Mouse (Mus musculus) fibroblast of lung, adult 2 months (primary cell): ENCODE data around the gene Rrm2.
"Not testable (repeated sequence)": the region's sequence is repeated elsewhere in the genome, so short reads cannot be mapped to it uniquely, and the experiment has no call there.

ENCODE experiments used
- DNase-seq: peaks from one replicate; pipeline ENCODE4 v3.0.0-alpha.2; 2011; ENCODE audit warnings: low read depth

Gene Rrm2

DNA sequence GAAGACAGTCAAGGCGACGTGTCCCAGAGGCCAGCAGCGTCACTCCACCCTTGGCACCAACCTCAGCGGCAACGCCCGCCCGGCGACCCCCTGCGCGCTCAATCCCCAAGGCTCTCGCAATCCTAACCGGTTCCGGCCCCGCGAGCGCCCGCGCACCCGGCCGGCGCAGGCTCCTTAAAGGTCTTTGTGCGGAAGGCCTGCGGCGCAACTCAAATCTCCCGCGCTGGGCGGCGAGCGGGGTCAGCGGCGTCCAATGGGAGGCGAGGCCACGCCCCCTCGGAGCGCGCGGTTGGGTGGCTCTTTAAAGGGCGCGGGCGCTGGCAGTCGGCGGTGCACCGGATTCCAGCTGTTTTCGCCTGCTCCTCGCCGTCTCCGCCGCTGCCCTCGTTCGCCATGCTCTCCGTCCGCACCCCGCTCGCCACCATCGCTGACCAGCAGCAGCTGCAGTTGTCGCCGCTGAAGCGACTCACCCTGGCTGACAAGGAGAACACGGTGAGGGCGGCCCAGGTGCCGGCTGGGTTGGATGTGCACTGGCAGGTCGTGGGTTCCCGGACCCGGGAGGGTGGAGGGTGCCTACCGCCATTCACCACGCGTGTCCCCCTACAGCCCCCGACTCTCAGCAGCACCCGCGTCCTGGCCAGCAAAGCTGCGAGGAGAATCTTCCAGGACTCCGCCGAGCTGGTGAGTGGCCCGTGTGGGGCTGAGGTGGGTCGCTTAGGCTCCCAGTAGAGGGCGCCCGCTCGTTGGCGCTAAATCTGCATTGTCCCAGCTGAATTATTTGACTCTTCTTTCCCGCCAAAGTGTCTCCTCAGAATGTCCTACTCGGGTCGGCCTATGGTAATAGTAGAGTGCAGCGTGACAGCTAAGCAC is at the start of gene Rrm2:
Gene Rrm2 (plus strand): TSS at position 288 of the 870 bp plus-strand sequence.
- no peak for DNase-seq

DNA sequence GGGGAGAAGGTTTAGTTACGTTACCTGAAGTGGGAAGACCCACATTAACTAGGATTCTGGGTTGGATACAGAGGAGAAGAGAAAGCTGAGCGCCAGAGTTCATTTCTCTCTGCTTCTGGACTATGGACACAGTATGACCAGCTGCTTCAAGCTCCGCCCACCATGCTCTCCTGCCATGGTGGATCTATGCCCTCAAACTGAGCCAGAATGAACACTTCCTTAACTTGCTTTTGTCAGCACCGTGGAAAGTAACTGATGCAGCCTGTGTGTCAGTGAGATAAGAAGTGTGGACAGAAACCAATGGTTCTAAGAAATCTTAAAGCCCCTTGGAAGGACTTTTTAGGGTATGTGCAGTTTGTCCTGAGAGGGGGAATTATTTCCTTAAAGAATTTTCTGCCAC is 49.0 kb upstream of the Rrm2 start:
- DNase-seq, result no peak

DNA sequence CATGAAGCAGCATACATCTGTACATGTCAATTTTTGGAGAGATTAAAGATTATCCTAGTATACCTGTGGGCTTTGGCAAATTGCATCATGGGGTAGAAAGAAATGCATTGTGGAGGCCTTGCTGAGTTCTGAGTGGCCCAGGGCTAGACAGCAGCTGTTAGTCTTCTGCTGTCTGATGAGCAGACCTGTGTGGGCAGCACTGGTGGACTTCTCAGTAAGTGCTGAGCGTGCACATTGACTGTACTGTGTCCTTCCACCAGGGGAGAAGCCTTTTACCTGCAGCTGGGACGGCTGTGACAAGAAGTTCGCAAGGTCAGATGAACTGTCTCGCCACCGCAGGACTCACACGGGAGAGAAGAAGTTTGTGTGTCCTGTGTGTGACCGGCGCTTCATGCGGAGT is 48.1 kb upstream of the Rrm2 start:
- no peak for DNase-seq

DNA sequence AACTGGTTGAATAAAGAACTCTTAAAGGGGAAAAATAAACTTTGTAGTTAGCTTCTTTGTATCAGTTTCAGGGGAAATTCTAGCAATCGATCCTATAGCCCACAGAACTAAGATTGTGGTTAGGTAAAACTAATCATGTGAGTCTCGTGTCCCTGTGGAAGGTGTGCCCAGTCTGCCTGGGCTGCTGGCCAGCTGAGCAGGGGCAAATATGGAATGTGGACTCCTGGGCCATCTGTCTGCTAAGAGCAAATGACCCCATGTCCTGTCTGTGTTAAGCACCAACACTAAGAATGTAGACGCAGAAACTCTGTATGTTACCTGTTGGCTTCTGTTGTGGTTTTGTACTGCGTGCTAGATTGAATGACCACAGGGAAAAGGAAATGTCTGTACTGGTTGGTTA is 46.9 kb upstream of the Rrm2 start:
- no peak for DNase-seq

DNA sequence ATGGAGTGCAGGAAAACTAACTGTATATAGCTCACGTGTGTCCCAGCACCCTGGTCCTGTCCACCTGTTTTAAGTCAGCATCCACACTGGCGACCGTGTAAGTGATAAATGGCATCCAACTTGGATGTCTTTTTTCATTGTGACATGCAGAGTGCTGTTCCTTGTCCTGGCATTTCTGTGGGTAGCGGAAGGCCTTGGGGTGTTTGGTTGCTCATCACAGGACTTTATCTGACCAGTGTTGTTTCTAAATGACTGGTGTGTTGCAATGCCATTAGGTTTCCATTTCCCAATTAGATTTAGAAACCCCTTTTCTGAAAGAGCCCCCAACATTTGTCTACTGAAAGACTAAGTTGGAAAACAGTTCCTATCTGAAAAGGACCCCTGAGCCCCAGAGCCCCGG is 45.9 kb upstream of the Rrm2 start:
- no peak for DNase-seq

DNA sequence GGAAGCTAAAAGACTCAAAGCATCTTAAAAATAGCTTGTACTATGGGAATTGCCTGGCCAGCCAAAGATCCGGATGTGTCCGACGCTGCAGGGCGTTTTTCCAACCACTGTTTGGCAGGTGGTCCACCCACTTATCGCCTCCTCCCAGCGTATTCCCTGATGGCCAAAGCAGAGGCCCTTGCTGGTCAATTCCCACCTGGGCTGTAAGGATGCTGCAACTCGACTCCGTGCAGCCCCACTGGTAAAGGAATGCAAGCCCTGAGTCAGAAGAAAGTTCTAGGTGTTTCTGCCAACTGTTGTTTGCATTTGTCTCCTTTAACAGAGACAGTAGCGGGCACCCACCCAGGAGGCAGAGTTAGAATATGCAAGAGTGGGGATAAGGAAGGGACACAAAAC is 27.9 kb upstream of the Rrm2 start:
- DNase-seq, result peak; percentile 60

DNA sequence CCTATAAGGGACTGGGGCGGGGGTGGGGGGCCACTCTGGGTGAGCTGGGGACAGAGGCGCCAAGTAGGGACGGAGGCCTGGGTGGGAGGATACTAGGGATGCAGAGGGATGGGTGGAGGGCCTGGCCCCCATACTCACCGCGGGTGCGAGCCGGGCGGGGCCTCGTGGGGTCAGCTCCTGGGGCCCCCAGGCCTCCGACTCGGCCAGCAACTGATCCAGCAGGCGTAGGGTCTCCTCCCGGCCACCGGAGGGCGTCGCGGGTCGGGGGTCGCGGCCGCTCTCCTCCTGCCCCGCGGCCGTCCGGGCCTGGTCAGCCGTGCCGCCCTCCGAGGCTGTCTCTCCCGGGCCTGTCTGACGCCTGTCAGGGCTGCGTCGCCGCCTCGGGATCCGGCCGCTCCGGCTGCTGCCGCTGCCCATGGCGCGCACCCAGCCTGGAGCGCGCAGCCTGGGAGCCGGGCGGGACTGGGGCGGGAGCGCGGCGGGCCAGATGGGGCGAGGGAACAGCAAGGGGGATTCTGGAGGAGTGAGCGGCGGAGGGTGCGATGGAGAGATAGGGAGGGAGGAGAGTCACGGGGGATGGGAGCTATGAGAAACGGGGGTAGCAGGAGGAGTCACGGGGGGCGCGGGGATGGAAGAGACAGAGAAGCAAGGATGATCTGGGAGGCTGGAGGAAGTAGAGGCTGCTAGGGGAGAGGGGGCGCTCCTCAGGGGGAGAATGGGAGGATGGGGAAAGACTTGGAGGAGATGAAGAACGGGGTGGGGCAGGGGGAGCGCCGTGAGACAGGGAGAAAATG is 27.4 kb upstream of the Rrm2 start:
- DNase-seq, result no peak

DNA sequence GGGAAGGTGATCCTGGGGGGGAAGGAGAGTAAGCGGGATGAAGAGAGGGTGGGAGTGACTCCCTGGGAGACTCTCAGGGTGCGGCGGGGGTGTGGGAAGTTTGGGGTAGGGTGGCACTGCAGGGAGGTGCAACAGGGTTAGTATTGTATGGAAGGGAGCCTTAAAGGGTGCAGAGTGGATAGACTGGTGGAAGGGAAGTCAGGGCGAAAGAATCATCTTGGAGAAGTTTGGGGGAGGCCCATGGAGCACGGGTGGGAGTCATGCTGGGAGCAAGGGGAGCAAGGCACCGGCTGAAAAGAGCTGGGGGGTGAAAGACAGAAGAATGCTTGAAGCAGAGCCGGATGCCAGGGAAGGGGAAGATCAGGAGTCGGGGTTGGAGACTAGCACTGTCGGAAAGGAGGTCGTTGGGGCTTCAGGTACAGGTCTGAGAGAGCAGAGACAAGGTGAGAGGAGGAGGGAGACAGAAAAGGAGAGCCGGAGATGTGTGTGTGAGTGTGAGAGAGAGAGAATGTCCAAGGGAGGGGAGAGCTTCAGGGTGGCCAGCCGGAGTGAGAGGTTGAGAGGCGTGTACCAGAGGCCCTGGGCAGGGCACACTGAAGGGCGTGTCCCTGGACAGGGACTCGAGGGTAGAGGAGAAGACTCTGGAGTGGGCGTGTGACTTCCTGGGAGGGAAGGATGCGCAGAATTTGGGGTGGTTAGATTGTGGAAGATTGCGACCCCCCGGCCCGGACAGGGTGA is 26.6 kb upstream of the Rrm2 start, which contains the start of gene Cys1:
Gene Cys1 (minus strand): TSS at position 528 of the 738 bp plus-strand sequence.
- no peak for DNase-seq

DNA sequence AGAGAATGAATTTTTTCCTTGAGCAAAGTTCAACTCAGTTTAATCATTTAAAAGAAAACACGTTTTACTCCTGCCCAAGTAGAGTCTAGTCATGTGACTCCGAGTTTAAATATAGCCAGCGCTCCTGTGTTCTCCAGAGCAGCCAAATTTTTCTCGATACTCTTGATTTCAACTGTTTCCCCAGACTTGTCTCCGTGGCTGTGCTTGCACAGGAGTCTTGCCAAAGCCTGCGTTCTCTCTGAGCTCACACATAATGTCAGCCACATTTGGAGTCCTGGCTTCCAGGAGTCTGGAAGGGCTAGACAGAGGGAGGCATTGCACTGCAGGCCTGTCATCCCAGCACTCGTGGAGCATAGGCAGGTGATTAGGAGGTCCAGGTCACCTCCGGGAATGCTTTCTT is 25.5 kb upstream of the Rrm2 start:
- peak; percentile 95 for DNase-seq

DNA sequence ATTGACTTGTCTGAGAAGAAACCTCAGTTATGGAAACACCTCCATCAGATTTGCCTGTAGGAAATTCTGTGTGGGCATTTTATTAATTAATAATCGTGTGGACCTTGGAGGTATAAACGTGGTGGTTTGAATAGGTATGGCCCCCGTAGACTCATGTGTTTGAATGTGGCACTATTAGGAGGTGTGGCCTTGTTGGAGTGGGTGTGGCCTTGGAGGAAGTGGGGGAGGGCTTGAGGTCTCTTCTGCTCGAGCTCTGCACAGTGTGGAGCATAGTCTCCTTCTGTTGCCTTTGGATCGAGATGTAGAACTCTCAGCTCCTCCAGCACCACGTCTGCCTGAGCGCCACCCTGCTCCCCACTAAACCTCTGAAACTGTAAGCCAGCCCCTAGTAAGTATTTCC is 24.6 kb upstream of the Rrm2 start:
- DNase-seq, result no peak

DNA sequence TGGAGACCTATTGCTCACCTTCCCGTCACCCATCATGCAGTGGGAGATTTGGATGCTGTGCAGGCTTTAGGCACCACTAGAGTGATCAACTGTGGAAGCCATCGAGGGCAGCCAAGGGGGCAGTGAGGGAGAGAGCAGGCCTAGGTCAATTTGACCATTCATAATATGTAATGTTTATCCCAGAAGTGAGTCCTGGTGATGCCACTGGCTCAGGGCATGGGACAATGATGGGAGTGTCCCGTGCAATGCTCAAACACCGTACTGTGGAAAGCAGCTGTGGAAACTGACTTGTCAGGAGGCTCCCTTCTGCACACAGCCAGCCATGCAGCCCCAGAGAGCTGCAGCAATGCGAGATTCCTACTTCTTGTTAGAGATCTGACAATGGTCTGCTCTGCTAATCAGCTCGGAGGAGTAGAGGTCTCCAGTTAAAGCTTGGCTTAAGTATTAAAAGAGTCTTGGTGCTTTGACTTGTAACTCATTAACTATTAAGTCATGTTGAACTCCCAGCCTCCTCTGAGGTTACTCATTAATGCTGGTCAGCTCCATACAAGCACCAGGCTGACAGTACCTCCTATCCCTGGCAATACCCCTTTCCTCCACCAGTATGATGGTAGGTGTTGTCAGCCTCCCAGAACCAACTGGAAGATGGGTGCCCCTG is 21.9 kb upstream of the Rrm2 start:
- DNase-seq, result no peak

DNA sequence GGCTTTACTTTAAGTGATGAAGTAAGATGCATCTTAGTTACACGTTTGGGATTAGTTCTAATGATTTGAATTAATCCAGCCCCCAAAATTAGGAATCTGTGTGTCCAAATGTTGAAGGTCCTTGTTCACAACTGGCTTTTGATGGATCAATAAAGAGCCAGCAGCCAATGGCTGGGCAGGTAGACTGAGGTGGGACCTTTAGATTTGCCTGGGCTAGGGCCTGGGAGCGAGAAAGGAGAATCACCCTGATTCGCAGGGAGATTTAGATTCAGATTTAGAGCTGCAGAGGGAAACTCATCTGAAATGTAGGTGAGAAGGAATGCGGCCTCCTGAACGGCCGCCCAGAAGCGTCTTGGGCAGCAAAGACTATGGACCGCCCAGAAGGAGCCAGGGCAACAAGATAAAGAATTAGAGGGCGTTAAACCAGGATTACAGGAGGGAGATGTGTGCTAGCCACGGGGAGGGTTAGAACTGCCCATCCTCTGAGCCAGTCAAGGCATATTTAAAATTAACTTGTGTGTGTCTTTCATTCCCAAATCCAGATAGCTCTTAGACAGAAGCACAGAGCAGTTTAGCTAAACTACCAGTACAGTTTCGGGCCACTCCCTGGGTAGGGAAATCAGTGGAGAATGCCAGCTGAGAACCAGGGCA is 21.2 kb upstream of the Rrm2 start:
- DNase-seq, result no peak

DNA sequence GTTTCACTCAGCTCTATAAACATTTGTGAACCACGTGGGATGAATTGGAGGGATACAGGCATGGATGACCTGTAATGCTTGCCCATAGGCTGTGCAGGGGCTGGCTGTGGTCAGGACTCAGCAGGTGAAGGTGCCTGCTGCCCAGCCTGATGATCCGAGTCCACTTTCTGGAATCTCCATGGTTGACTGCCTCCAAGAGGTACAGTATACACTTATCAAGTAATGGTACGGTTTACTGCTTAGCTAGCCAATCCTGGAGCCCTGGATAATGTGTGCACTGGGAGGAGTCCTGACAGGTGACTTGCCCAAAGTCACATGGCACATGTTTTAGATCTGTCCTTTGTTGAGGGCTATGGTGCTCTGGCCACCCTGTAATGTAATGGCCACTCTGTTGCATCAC is 17.7 kb upstream of the Rrm2 start:
- no peak for DNase-seq

DNA sequence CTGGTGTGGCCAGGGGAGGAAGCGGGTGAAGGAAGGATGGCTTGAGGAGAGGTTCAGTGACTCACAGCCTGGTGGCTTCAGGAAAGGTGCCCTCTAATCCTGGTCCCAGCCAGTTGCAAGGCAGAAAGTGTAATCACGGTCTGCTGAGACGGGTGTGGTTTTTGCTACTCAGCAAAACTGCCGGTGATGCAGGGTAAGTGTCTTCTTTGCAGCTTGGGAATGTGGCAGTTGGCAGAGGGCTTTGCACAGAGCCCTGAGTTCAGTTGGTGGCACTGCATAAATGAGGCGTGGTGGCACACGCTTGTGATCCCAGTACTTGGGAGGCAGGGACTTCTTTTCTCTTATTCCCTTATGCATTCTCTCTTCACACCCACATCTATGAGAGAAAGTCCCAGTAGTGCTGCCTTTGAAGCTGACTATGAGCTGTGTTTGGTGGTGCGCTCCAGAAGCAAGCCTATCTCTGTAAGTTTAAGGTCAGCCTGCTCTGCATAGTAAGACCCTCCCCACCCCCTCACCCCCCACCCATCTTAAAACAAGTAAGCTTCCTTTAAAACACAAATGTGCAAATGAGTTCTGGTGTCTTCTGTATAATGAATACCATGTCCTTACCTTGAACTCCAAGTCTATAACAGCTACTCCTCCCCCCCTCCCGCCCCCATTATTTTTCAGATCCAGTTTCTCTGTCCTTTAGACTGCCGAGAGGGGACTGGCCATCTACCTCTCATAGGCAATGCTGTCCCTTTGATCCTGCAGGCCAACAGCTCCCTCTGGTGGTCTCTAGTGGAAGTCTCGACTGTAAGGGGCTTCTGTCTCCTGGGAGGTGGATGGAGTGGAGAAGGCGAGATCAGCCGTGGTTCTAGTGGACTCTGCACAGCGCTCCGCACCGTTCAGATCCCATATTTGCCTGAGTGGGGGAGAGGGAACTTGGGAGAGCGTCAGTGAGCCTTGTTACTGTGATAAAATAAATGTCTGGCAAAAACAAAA is 11.2 kb upstream of the Rrm2 start:
- DNase-seq, result no peak

DNA sequence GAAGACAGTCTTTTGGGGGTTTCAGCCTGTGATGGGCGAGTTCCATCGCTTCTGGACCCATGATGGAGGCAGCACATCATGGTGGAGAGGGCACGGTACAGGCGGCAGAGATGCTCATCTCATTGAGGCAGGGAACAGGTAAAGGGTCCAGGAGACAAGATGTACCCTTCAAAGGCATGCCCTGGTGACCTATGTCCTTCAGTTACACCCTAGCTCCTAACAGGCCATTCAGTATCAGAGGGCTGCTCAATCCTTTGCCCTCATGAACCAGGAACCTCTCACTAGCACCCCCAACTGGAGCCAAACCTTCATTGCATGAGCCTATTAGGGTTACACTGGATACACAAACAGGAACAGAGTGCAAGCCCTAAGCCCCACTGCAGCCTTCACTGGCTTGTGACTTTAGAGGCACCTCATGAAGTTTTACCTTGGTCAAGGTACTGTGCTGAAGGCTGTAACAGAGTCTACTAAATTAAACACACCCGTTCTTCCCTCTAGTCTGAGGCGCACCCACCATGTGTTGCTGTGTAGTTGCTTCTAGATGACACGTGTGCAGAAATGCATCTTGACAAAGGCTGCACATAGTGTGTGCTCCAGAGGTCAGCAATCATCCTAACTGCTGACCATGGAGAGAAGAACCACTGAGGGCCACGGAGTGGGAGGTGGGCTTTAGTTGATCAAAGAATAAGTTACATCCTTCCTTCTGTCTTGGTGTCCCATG is 10.4 kb upstream of the Rrm2 start:
- no peak for DNase-seq

DNA sequence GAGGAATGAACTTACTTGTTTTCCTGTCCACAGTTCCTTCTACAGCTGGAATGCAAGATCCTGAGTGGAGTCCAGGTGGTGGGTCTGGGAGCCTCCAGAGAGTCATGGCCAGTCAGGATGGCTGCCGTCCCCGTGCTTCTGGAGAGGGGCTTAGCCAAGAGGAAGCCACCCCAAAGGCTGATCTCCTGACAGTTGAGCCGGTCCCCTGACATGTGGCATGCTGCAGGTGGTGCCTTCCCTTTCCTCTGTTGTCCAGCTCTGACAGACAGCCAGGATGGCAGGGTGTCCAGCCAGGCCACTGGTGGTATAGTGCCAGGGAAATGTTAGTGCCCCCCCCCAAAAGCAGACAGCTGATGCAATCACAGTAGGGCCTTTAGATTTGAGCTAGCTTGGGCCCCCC is 9.5 kb upstream of the Rrm2 start:
- DNase-seq, result no peak

DNA sequence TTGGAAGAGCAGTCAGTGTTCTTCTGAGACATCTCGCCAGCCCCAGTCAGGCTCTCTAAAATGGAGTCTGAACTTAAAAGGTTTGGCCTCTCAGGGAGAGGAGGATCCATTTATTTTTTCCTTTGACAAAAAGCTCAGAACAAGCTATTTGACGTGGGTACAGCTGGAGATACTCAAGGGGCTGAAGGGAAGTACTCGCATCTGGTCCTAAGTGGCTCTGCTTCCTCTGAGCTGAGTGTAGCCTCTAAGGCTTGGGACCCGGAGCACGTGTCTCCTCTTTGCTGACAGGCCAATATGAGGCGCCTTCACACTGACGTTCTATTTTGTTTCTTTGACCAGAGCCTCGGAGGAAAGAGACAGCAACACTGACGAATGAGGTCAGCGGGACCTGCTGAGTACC is 8.5 kb upstream of the Rrm2 start:
- DNase-seq, result no peak

DNA sequence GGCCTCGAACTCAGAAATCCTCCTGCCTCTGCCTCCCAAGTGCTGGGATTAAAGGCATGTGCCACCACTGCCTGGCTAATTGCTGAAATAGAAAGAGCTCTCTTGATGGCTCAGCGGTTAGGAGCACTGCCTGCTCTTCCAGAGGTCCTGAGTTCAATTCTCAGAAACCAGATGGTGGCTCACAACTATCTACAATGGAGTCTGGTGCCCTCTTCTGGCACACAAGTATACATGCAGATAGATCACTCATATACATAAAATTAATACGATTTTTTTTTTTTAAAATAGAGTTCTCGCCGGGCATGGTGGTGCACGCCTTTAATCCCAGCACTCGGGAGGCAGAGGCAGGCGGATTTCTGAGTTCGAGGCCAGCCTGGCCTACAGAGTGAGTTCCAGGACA is 6.4 kb upstream of the Rrm2 start:
- not testable (repeated sequence) for DNase-seq

DNA sequence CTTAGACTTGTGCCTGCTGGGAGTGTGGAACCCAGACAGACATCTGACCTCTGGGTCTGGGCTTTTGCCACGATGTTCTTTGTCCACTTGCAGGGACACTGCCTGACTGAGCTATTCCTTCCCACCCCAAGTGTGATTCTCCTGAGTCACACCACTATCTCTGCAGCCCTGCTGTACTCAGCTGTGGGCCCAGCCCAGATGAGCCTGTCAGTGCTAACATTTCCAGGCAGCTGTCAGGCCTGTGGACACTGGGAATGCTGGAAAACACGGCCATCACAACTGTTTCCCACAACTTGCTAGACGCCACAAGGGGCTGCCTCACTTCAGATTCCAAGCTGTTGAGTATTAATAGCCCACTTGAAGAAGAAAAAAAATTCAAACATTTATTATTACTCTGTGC is 5.0 kb upstream of the Rrm2 start:
- DNase-seq, result no peak
